Mouse (Mus musculus): ENCODE results near the gene Antxr1. TPM values are rescaled to one million over a fixed set of nuclear protein-coding genes. Genes with fewer than 3 reads are reported as not detected.

Antxr1 gene
- polyA plus RNA-seq, 1 experiment from 2014 or later, result 13.2 TPM

DNA sequence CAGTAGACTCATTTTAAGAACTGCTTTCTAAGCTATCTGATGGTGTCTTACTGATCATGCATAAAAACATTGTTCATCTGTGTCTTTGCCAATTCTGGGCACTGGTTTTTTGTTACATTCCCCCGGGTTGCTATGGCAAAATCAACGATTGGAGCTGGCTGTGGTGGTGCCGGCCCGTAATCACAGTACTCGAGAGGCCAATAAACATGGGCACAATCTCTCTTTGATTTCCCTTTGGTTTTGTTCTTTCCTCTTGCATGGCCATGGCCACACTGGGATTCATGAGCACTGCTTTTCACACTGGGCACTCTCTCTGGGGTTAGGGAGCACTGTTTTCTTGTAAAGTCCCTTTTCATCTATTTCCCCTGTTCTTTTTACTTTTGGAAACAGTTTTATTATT lies 83.9 kb downstream of the Antxr1 start:
- no peak for ATAC-seq (ENCODE audit: insufficient number of reproducible peaks, low FRiP score, low TSS enrichment, low read depth)
- Histone ChIP-seq H3K4me1 (ENCODE audit: control insufficient read depth, insufficient read depth, low read length) (no peaks in the 10 kb centered on the region), H3K4me3 (ENCODE audit: low read depth, low read length) (no peak overlapping the region), H3K4me2 (ENCODE audit: low read depth, severe bottlenecking) (no peak overlapping the region), H3K36me3 (ENCODE audit: control insufficient read depth, insufficient read depth, low read length) (peaks cover 2% of the 10 kb centered on the region; the same call in 1 of the 2 replicates), H3K27me3 (ENCODE audit: control insufficient read depth, insufficient read depth, low read length) (no peaks in the 10 kb centered on the region), H3K9ac (ENCODE audit: low read length) (no peak overlapping the region), H3K9me3 (ENCODE audit: control insufficient read depth, low read length) (no peaks in the 10 kb centered on the region), H3K27ac (replicated peaks; ENCODE audit: low read depth, low read length) (no peak overlapping the region)
- 77% methylated on average over 5 of the region's 5 CpGs for WGBS
- no peak for DNase-seq (ENCODE audit: low spot score)

DNA sequence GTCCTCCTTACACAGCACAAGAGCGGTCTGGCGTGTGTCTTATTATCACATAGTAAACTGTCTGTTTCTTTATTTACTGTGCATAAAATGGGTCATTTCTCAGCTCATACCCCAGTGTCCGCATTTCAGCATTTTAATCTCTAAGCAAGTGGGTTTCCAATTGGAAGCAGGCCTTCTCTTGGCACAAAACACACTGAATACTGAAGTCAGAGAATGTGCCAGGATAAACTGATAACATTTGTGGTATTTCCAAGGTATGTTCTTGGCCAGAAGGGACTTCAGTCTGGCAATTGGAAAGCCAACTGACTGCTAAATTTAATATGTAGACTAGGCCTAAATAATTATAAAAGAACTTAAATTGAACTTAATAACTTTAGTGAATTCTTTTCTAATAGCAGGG lies 84.9 kb downstream of the Antxr1 start:
- Histone ChIP-seq H3K9me3 (ENCODE audit: control insufficient read depth, low read length) (no peaks in the 10 kb centered on the region), H3K27ac (replicated peaks; ENCODE audit: low read depth, low read length) (no peak overlapping the region), H3K4me1 (ENCODE audit: control insufficient read depth, insufficient read depth, low read length) (no peaks in the 10 kb centered on the region), H3K36me3 (ENCODE audit: control insufficient read depth, insufficient read depth, low read length) (peaks cover 2% of the 10 kb centered on the region; the same call in 1 of the 2 replicates), H3K9ac (ENCODE audit: low read length) (no peak overlapping the region), H3K27me3 (ENCODE audit: control insufficient read depth, insufficient read depth, low read length) (no peaks in the 10 kb centered on the region), H3K4me3 (ENCODE audit: low read depth, low read length) (no peak overlapping the region), H3K4me2 (ENCODE audit: low read depth, severe bottlenecking) (no peak overlapping the region)
- 82% methylated on average over 3 of the region's 3 CpGs for WGBS
- DNase-seq (ENCODE audit: low spot score) (no peak), ATAC-seq (ENCODE audit: insufficient number of reproducible peaks, low FRiP score, low TSS enrichment, low read depth) (no peak)

DNA sequence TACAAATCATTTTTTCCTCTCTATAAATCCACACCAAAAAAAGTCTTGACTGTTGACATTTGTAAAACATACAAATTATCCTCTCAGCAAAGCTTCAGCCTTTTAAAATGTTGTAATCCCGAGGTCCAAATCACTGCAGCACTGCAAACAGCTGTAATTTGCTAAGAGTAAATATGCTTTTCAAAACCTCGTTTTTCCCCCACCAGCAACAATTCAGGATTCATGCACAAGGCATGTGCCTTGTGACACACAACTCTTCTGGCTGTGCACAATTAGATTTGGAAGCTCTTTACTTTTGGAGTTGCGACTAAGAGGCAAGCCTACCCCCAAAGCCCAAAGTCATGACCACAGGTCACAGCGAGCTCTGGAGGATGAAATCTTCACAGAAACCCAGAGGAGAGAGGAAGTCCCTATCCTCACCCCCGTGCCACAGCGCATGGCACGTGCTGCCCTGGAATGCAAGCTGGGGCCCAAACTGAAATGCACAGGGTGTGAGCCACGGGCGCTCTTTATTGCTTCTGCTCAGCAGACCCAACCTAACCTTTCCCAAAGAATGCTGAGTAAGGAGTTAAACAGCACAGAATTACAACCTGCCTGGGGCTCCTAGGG lies 87.3 kb downstream of the Antxr1 start:
- ATAC-seq (ENCODE audit: insufficient number of reproducible peaks, low FRiP score, low TSS enrichment, low read depth), result no peak
- WGBS, result 84% methylated on average over 9 of the region's 9 CpGs
- DNase-seq (ENCODE audit: low spot score), result no peak
- H3K36me3 ChIP-seq (ENCODE audit: control insufficient read depth, insufficient read depth, low read length), result no peaks in the 10 kb centered on the region
- no peak overlapping the region for H3K9ac ChIP-seq (ENCODE audit: low read length)
- no peak overlapping the region for H3K4me3 ChIP-seq (ENCODE audit: low read depth, low read length)
- peaks cover 5% of the 10 kb centered on the region; the same call in 1 of the 2 replicates for H3K4me1 ChIP-seq (ENCODE audit: control insufficient read depth, insufficient read depth, low read length)
- no peaks in the 10 kb centered on the region for H3K27me3 ChIP-seq (ENCODE audit: control insufficient read depth, insufficient read depth, low read length)
- no peaks in the 10 kb centered on the region for H3K9me3 ChIP-seq (ENCODE audit: control insufficient read depth, low read length)
- no peak overlapping the region for H3K27ac ChIP-seq (replicated peaks; ENCODE audit: low read depth, low read length)
- no peak overlapping the region for H3K4me2 ChIP-seq (ENCODE audit: low read depth, severe bottlenecking)

DNA sequence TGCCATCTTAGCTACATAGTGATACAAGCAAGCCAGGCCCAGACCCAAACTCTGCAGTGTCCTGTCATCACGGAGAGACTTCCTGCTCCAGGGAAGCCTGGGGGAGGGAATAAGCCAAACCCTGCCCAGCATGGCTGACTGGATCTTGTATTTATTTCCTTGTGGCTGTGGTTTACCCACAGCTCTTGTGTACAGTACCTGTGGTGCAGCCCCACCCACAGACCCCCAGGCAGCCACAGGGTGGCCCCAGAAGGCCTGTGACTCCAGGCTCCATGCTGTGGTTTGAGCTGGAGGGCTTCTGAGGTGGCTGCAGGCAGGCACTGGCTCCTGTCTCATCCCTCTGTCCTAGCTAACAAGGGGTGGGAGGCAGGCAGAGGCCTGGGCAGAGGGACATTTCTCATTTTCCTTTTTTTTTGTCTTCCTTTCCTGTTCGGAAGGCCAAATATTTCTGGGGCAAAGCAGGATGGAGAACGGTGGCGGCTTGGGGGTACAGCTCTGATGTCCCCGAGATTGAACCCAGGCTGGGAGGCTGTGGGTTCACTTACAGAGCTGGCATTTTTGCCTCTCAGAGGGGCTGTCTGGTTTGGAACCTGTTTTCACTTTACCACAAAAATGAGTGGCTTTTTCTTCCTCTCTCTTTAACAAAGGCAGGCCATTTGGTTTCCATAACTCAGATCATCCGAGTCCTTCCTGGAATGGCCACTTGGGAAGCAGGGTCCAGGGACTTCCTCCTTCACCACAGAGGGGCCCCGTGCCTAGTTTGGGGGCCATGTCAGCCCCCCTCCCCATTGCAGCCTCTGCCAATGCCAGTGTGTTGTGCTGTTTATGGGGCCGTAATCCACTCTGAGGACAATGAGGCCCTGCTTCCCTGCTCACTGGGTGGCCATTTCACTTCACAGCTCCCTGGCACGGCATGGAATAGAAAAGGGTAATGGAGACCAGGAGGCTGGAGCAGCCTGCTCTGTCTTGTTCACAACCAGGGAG lies 91.2 kb downstream of the Antxr1 start:
- H3K4me2 ChIP-seq (ENCODE audit: low read depth, severe bottlenecking), result no peak overlapping the region
- DNase-seq (ENCODE audit: low spot score) (peak; percentile 48), ATAC-seq (ENCODE audit: insufficient number of reproducible peaks, low FRiP score, low TSS enrichment, low read depth) (no peak)
- 54% methylated on average over 9 of the region's 9 CpGs for WGBS
- H3K9ac ChIP-seq (ENCODE audit: low read length), result no peak overlapping the region
- H3K4me1 ChIP-seq (ENCODE audit: control insufficient read depth, insufficient read depth, low read length), result peaks cover 5% of the 10 kb centered on the region; the same call in 1 of the 2 replicates
- no peak overlapping the region for H3K4me3 ChIP-seq (ENCODE audit: low read depth, low read length)
- H3K9me3 ChIP-seq (ENCODE audit: control insufficient read depth, low read length), result no peaks in the 10 kb centered on the region
- H3K27ac ChIP-seq (replicated peaks; ENCODE audit: low read depth, low read length), result peak overlapping the region; percentile 48; the same call in 1 of the 2 replicates
- no peaks in the 10 kb centered on the region for H3K27me3 ChIP-seq (ENCODE audit: control insufficient read depth, insufficient read depth, low read length)
- H3K36me3 ChIP-seq (ENCODE audit: control insufficient read depth, insufficient read depth, low read length), result no peaks in the 10 kb centered on the region; the same call in 1 of the 2 replicates

DNA sequence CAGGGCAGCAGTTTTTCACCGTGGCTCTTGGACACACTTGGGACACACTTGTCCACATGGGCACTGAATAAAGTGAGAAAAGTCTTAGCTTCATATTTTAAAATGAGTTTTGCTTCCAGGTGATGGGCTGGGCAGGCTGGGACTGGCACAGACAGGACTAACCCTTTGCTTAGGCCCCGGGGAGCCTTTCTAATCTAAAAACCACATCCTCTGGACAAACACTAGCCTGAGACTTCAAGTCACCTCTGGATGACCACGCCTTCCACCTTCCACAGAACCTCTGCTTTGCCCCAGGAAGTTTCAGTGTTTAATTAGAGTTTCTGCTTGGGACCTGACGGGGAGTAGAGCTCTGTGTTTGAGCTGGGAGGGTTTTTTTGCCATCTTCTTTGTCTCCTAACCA lies 98.4 kb downstream of the Antxr1 start:
- no peaks in the 10 kb centered on the region; the same call in 1 of the 2 replicates for H3K36me3 ChIP-seq (ENCODE audit: control insufficient read depth, insufficient read depth, low read length)
- no peak overlapping the region for H3K4me2 ChIP-seq (ENCODE audit: low read depth, severe bottlenecking)
- peaks cover 15% of the 10 kb centered on the region for H3K4me1 ChIP-seq (ENCODE audit: control insufficient read depth, insufficient read depth, low read length)
- no peak overlapping the region for H3K27ac ChIP-seq (replicated peaks; ENCODE audit: low read depth, low read length)
- ATAC-seq (ENCODE audit: insufficient number of reproducible peaks, low FRiP score, low TSS enrichment, low read depth), result no peak
- 68% methylated on average over 4 of the region's 4 CpGs for WGBS
- H3K27me3 ChIP-seq (ENCODE audit: control insufficient read depth, insufficient read depth, low read length), result no peaks in the 10 kb centered on the region
- DNase-seq (ENCODE audit: low spot score), result no peak
- no peak overlapping the region for H3K4me3 ChIP-seq (ENCODE audit: low read depth, low read length)
- H3K9ac ChIP-seq (ENCODE audit: low read length), result no peak overlapping the region
- no peaks in the 10 kb centered on the region for H3K9me3 ChIP-seq (ENCODE audit: control insufficient read depth, low read length)

DNA sequence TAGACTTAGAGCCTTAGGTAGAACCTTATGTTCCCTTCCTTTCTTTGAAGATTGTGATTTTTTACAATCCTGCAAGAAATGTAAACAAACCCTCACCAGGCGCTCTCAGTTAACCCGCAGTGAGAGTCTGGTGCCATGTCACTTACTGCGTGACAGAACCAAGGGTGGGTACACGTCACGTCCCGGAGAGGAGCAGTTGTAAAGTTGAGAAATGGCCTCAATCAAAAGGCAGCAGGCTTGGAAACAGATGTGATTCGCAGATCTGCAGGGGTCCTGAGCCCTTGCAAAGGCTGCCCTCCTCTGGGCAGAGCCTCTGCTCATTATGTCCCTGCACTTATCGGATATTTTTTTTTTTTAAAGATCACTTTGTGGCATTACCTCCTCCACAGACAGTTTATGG lies 99.6 kb downstream of the Antxr1 start:
- DNase-seq (ENCODE audit: low spot score) (peak; percentile 58), ATAC-seq (ENCODE audit: insufficient number of reproducible peaks, low FRiP score, low TSS enrichment, low read depth) (no peak; the same call in 1 of the 2 replicates)
- WGBS, result 15% methylated on average over 8 of the region's 8 CpGs

DNA sequence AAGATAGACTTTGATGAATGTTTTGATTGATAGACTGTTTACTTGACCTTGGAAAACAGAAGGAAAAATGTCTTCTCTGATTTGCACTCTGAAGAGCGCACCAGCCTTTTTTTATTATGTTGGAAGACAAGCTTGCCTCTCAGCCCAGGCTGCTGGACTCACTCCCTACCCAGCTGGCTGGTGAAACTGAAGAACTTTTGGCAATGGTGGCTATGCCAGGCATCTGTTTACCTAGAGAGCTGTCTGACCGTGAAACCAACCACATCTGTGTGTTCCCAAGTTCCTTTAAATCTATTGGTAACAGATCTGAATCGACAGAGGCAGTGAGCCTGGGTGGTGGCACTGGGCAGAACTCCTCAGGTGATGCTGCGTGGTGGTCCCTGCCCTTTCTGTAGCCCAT lies 102.5 kb downstream of the Antxr1 start:
- H3K4me3 ChIP-seq (ENCODE audit: low read depth, low read length), result no peak overlapping the region
- H3K9ac ChIP-seq (ENCODE audit: low read length), result no peak overlapping the region
- no peaks in the 10 kb centered on the region for H3K36me3 ChIP-seq (ENCODE audit: control insufficient read depth, insufficient read depth, low read length)
- H3K4me2 ChIP-seq (ENCODE audit: low read depth, severe bottlenecking), result no peak overlapping the region
- ATAC-seq (ENCODE audit: insufficient number of reproducible peaks, low FRiP score, low TSS enrichment, low read depth), result no peak
- no peaks in the 10 kb centered on the region; the same call in 1 of the 2 replicates for H3K9me3 ChIP-seq (ENCODE audit: control insufficient read depth, low read length)
- 87% methylated on average over 4 of the region's 4 CpGs for WGBS
- H3K27ac ChIP-seq (replicated peaks; ENCODE audit: low read depth, low read length), result no peak overlapping the region
- H3K27me3 ChIP-seq (ENCODE audit: control insufficient read depth, insufficient read depth, low read length), result no peaks in the 10 kb centered on the region
- peaks cover 15% of the 10 kb centered on the region for H3K4me1 ChIP-seq (ENCODE audit: control insufficient read depth, insufficient read depth, low read length)
- no peak for DNase-seq (ENCODE audit: low spot score)

More for the DNA sequence above, 99.6 kb downstream of the Antxr1 start:
- Histone ChIP-seq H3K27me3 (ENCODE audit: control insufficient read depth, insufficient read depth, low read length) (no peaks in the 10 kb centered on the region), H3K9ac (ENCODE audit: low read length) (no peak overlapping the region), H3K4me1 (ENCODE audit: control insufficient read depth, insufficient read depth, low read length) (peaks cover 15% of the 10 kb centered on the region), H3K9me3 (ENCODE audit: control insufficient read depth, low read length) (no peaks in the 10 kb centered on the region), H3K27ac (replicated peaks; ENCODE audit: low read depth, low read length) (no peak overlapping the region), H3K36me3 (ENCODE audit: control insufficient read depth, insufficient read depth, low read length) (no peaks in the 10 kb centered on the region; the same call in 1 of the 2 replicates), H3K4me3 (ENCODE audit: low read depth, low read length) (no peak overlapping the region), H3K4me2 (ENCODE audit: low read depth, severe bottlenecking) (no peak overlapping the region)

DNA sequence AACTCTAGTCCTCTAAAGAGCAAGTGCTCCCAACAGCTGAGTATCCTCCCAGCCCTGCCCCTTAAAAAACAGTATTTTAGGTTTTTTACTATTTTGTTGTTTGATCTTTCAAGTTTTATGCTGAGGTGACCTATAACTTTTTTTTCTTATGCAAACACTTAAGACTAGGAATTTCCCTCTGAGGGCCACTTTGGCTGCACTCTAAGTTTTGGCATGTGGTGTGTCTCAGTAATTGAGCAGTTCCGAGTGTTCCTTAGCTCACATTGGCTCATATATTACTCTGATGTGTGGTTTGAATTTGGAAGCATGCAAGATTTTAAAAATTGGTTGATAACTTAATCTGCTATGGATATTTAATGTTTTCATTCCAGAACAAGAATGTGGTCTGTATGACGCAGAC lies 105.6 kb downstream of the Antxr1 start:
- Histone ChIP-seq H3K36me3 (ENCODE audit: control insufficient read depth, insufficient read depth, low read length) (no peaks in the 10 kb centered on the region), H3K4me1 (ENCODE audit: control insufficient read depth, insufficient read depth, low read length) (peaks cover 2% of the 10 kb centered on the region; the same call in 1 of the 2 replicates)
- no peak for ATAC-seq (ENCODE audit: insufficient number of reproducible peaks, low FRiP score, low TSS enrichment, low read depth)

More for the DNA sequence above, 105.6 kb downstream of the Antxr1 start:
- Histone ChIP-seq H3K4me2 (ENCODE audit: low read depth, severe bottlenecking) (no peak overlapping the region), H3K9ac (ENCODE audit: low read length) (no peak overlapping the region), H3K4me3 (ENCODE audit: low read depth, low read length) (no peak overlapping the region), H3K9me3 (ENCODE audit: control insufficient read depth, low read length) (no peaks in the 10 kb centered on the region; the same call in 1 of the 2 replicates), H3K27ac (replicated peaks; ENCODE audit: low read depth, low read length) (no peak overlapping the region), H3K27me3 (ENCODE audit: control insufficient read depth, insufficient read depth, low read length) (no peaks in the 10 kb centered on the region)
- 94% methylated on average over 2 of the region's 2 CpGs for WGBS
- no peak for DNase-seq (ENCODE audit: low spot score)
